Mouse (Mus musculus): ENCODE data around the gene Polrmt. TPM values are rescaled to one million over a fixed set of nuclear protein-coding genes. Genes with fewer than 3 reads are reported as not detected.

Gene Polrmt
- total and polyA plus RNA-seq, 2 experiments from 2014 or later: 29.7 to 36.5 TPM

DNA sequence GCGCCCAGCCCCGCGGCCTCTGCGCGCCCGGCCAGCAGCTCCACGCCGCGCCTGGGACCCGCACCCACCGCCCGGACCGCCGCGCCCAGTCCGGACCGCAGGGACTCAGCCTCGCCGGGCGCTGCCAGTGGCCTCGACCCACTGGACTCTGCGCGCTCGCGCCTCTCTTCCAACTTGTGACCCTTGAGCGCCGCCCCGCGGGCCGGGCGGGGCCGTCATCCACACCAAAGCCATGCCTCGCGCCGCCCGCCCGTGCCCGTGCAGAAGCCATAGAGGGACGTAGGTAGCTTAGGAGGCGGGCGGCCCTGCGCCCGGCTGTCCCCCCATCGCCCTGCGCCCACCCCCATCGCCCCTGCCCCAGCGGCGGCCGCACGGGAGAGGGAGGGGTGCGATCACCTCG is 11.0 kb downstream of the Polrmt start:
- no peak overlapping the region for H3K9ac ChIP-seq (replicated peaks; ENCODE audit: low read length)
- H3K9me3 ChIP-seq (ENCODE audit: low read length): peaks cover 7% of the 10 kb centered on the region; the same call in 1 of the 2 replicates
- H3K27me3 ChIP-seq (ENCODE audit: insufficient read depth, low read length): no peaks in the 10 kb centered on the region
- H3K27ac ChIP-seq: no peak overlapping the region
- H3K4me2 ChIP-seq (ENCODE audit: low read depth, low read length): no peak overlapping the region
- no peak for TF ChIP-seq CTCF (IDR thresholded peaks at IDR 0.05; ENCODE audit: low read depth)
- H3K4me1 ChIP-seq (ENCODE audit: insufficient read depth, low read length): no peaks in the 10 kb centered on the region
- ATAC-seq (no peak), DNase-seq (ENCODE audit: low spot score) (no peak)
- H3K36me3 ChIP-seq (ENCODE audit: insufficient read depth, low read length): peaks cover 80% of the 10 kb centered on the region
- H3K4me3 ChIP-seq (ENCODE audit: low read length): no peak overlapping the region
- 33% methylated on average over 32 of the region's 52 CpGs for WGBS

DNA sequence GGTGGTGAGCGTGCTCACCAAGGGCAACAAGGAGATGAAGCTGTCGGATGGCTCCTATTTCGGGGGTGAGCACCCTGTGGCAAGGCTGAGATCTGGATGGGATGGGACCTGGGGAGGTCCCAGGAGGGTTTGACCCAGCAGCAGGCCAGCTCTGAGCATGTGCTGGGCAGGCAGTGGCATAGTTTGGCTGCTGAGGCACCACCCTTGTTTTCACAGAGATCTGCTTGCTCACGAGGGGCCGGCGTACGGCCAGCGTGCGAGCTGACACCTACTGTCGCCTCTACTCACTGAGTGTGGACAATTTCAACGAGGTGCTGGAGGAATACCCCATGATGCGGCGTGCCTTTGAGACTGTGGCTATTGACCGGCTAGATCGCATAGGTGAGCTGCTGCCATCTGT is 12.5 kb downstream of the Polrmt start:
- Histone ChIP-seq H3K27ac (no peak overlapping the region), H3K27me3 (ENCODE audit: insufficient read depth, low read length) (no peaks in the 10 kb centered on the region), H3K4me3 (ENCODE audit: low read length) (no peak overlapping the region), H3K9ac (replicated peaks; ENCODE audit: low read length) (no peak overlapping the region), H3K4me2 (ENCODE audit: low read depth, low read length) (no peak overlapping the region), H3K36me3 (ENCODE audit: insufficient read depth, low read length) (peaks cover 64% of the 10 kb centered on the region), H3K4me1 (ENCODE audit: insufficient read depth, low read length) (no peaks in the 10 kb centered on the region), H3K9me3 (ENCODE audit: low read length) (no peaks in the 10 kb centered on the region)
- TF ChIP-seq CTCF (IDR thresholded peaks at IDR 0.05; ENCODE audit: low read depth): no peak
- no peak for ATAC-seq
- WGBS: 97% methylated on average over 15 of the region's 15 CpGs
- no peak for DNase-seq (ENCODE audit: low spot score)

DNA sequence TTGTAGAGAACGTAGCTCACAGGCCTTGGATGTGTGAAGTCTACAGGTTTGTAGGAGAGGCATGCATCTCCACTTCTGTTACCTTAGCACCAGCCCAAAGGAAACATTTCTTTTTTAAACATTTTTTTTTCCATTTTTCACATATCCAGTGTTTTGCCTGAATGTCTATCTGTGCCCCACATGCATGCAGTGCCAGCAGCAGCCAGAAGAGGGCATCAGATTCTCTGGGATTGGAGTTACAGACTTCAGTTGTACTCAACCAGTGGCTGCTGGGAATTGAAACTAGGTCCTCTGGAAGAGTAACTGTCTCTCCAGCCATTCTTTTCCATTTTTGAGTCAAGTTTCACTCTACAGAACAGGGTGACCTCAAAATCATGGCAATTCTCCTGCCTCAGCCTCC is 13.9 kb downstream of the Polrmt start:
- Histone ChIP-seq H3K36me3 (ENCODE audit: insufficient read depth, low read length) (peaks cover 52% of the 10 kb centered on the region), H3K9ac (replicated peaks; ENCODE audit: low read length) (no peak overlapping the region), H3K27me3 (ENCODE audit: insufficient read depth, low read length) (no peaks in the 10 kb centered on the region), H3K9me3 (ENCODE audit: low read length) (no peaks in the 10 kb centered on the region), H3K4me2 (ENCODE audit: low read depth, low read length) (no peak overlapping the region), H3K4me1 (ENCODE audit: insufficient read depth, low read length) (no peaks in the 10 kb centered on the region), H3K27ac (no peak overlapping the region), H3K4me3 (ENCODE audit: low read length) (no peak overlapping the region)
- DNase-seq (ENCODE audit: low spot score) (no peak), ATAC-seq (no peak)
- 96% methylated on average over 1 of the region's 1 CpGs for WGBS
- peak; percentile 62 for TF ChIP-seq CTCF (IDR thresholded peaks at IDR 0.05; ENCODE audit: low read depth)

DNA sequence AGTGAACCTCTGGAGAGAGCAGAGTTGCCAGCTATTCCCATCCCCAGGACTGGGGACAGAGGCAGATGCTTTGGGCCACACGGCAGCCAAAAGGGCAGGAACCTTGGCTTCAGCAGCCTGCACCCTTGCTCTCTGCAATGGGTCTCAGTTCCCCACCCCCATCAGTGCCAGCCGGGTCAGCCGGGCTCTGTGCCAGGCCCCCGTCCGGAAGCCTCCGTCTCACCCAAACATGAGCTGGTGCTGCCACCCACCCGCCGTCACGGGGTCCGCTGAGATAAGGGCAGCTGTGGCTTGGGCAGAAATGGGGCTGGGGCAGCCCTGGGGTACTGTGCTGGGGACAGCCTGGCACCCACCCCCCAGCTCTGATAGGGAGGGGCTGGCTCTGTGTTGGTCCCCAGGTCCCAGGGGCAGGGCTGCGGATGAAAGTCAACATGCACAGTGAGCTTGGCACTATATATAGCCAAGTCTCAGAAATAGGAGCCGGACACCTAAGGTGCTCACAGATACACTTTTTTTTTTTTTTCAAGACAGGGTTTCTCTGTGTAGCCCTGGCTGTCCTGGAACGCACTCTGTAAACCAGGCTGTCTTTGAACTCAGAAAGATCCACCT is 16.9 kb downstream of the Polrmt start:
- Histone ChIP-seq H3K4me3 (ENCODE audit: low read length) (no peak overlapping the region), H3K36me3 (ENCODE audit: insufficient read depth, low read length) (peaks cover 30% of the 10 kb centered on the region), H3K27ac (no peak overlapping the region), H3K9ac (replicated peaks; ENCODE audit: low read length) (no peak overlapping the region), H3K9me3 (ENCODE audit: low read length) (no peaks in the 10 kb centered on the region), H3K4me1 (ENCODE audit: insufficient read depth, low read length) (no peaks in the 10 kb centered on the region), H3K27me3 (ENCODE audit: insufficient read depth, low read length) (no peaks in the 10 kb centered on the region), H3K4me2 (ENCODE audit: low read depth, low read length) (no peak overlapping the region)
- TF ChIP-seq CTCF (IDR thresholded peaks at IDR 0.05; ENCODE audit: low read depth): no peak
- no peak for DNase-seq (ENCODE audit: low spot score)
- no peak; the same call in 1 of the 2 replicates for ATAC-seq
- WGBS: 57% methylated on average over 13 of the region's 13 CpGs

DNA sequence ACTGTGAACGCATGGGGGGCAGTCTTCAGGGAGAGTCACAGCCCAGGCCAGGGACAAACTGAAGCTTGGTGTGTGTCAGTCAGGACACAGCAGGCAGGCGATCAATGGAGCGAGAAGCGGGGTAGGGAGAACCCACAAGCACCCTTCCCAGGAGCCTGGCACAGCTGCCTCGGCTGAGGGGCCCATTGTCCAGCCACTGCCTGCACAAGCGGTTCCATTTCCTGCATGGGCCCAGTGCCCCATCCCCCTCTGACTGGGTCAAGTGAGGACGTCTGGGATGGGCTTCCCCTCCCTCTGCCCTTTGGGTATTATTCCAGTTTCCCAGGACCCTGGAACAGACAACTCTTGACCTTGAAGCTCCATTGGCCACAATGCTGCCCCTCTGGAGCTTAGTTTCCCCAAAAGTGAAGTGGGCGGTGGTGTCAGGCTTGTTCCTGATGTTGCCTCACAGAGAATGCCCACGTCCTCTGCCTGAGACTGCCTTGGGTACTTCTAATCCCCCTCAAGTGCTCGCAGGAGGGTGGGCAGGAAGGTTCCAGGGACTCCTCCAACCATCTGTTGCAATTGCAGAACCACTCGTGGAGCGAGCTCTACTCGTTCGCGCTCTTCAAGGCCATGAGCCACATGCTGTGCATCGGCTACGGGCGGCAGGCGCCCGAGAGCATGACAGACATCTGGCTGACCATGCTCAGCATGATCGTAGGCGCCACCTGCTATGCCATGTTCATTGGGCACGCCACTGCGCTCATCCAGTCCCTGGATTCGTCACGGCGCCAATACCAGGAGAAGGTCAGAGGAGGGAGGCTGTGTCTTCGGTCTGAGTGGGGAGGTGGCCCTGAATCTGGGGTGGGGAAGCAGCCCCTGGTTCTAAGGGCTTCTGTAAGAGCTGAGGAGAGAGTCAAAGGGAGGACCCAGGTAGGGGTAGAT is 17.8 kb downstream of the Polrmt start:
- WGBS: 56% methylated on average over 28 of the region's 28 CpGs

DNA sequence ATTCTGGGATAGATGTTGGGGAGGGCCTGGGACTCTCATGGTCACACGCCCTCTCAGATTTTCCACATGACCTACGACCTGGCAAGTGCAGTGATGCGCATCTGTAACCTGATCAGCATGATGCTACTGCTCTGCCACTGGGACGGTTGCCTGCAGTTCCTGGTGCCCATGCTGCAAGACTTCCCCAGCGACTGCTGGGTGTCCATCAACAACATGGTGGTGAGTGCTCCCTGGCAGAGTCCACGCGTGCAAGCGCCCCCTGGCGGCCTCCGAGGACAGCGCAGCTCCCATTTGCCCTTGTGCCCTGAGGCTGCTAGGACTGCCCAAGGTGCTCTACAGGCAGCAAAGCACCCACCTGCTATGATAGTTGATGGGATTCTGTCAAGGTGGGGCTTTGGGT is 20.3 kb downstream of the Polrmt start:
- Histone ChIP-seq H3K27me3 (ENCODE audit: insufficient read depth, low read length) (no peaks in the 10 kb centered on the region), H3K4me3 (ENCODE audit: low read length) (no peak overlapping the region), H3K27ac (no peak overlapping the region), H3K4me1 (ENCODE audit: insufficient read depth, low read length) (0 out of 2 replicates have a peak, but pooled peaks cover 3% of the 10 kb centered on the region), H3K9ac (replicated peaks; ENCODE audit: low read length) (no peak overlapping the region), H3K36me3 (ENCODE audit: insufficient read depth, low read length) (peaks cover 3% of the 10 kb centered on the region; the same call in 1 of the 2 replicates), H3K4me2 (ENCODE audit: low read depth, low read length) (no peak overlapping the region), H3K9me3 (ENCODE audit: low read length) (no peaks in the 10 kb centered on the region)
- 36% methylated on average over 11 of the region's 11 CpGs for WGBS
- no peak for ATAC-seq
- TF ChIP-seq CTCF (IDR thresholded peaks at IDR 0.05; ENCODE audit: low read depth): peak; percentile 61
- no peak for DNase-seq (ENCODE audit: low spot score)

More for the DNA sequence above, 17.8 kb downstream of the Polrmt start:
- H3K9ac ChIP-seq (replicated peaks; ENCODE audit: low read length): no peak overlapping the region
- DNase-seq (ENCODE audit: low spot score) (no peak), ATAC-seq (no peak)
- H3K4me1 ChIP-seq (ENCODE audit: insufficient read depth, low read length): no peaks in the 10 kb centered on the region
- no peak for TF ChIP-seq CTCF (IDR thresholded peaks at IDR 0.05; ENCODE audit: low read depth)
- H3K4me2 ChIP-seq (ENCODE audit: low read depth, low read length): no peak overlapping the region
- H3K27ac ChIP-seq: no peak overlapping the region
- no peak overlapping the region for H3K4me3 ChIP-seq (ENCODE audit: low read length)
- no peaks in the 10 kb centered on the region for H3K9me3 ChIP-seq (ENCODE audit: low read length)
- peaks cover 22% of the 10 kb centered on the region for H3K36me3 ChIP-seq (ENCODE audit: insufficient read depth, low read length)
- H3K27me3 ChIP-seq (ENCODE audit: insufficient read depth, low read length): no peaks in the 10 kb centered on the region

All from hindbrain, postnatal 0 days (tissue).